Mouse (Mus musculus) embryonic facial prominence, embryonic 12.5 days (tissue): ENCODE results near the gene Ppp1r14d. TPM values are rescaled to one million over a fixed set of nuclear protein-coding genes. Genes with fewer than 3 reads are reported as not detected.

ENCODE experiments used
- ATAC-seq: fragments of 200-750 bp; cut with Nextera tagmentation; 2 replicates; pipeline ENCODE4 v1.8.0; 2017; ENCODE audit not compliant: insufficient number of reproducible peaks, insufficient read depth, low FRiP score, low TSS enrichment
- H3K27ac ChIP-seq: fragments of 300-500 bp; sonication (generic); 2 replicates; pipeline ENCODE4 v1.5.1; 2016; ENCODE audit warnings: mild to moderate bottlenecking
- H3K27me3 ChIP-seq: fragments of 300-500 bp; sonication (generic); 2 replicates; pipeline ENCODE4 v1.6.1; 2016; ENCODE audit warnings: mild to moderate bottlenecking, moderate library complexity
- H3K36me3 ChIP-seq: fragments of 300-500 bp; sonication (generic); 2 replicates; pipeline ENCODE4 v1.6.1; 2016; ENCODE audit warnings: mild to moderate bottlenecking
- H3K4me1 ChIP-seq: fragments of 300-500 bp; sonication (generic); 2 replicates; pipeline ENCODE4 v1.6.1; 2016
- H3K4me2 ChIP-seq: fragments of 300-500 bp; sonication (generic); replicated peaks from 2 replicates; pipeline ENCODE4 v1.6.1; 2016; ENCODE audit warnings: mild to moderate bottlenecking, moderate library complexity
- H3K4me3 ChIP-seq: fragments of 300-500 bp; sonication (generic); 2 replicates; pipeline ENCODE4 v1.5.1; 2016; ENCODE audit warnings: mild to moderate bottlenecking
- H3K9ac ChIP-seq: fragments of 300-500 bp; sonication (generic); 2 replicates; pipeline ENCODE4 v1.6.1; 2016; ENCODE audit warnings: mild to moderate bottlenecking, moderate library complexity
- H3K9me3 ChIP-seq: fragments of 300-500 bp; sonication (generic); 2 replicates; pipeline ENCODE4 v1.6.1; 2016; ENCODE audit warnings: mild to moderate bottlenecking, moderate library complexity
- WGBS: fragments of 180-500 bp; shearing (Covaris S2); methylation state at CpG from one replicate; pipeline ENCODE4 v1.1.7; 2016; 5-methylcytosine and 5-hydroxymethylcytosine counted together
- polyA plus RNA-seq: library from polyadenylated mRNA; unstranded; fragments of >200 nt; fragmentation: Nextera tagmentation; extraction: Ambion mirVana; gene quantifications from 2 replicates; pipeline ENCODE4 v1.2.1, GENCODE M21; 2016

The Ppp1r14d gene
- polyA plus RNA-seq, 1 experiment from 2014 or later: 0.28 TPM

DNA sequence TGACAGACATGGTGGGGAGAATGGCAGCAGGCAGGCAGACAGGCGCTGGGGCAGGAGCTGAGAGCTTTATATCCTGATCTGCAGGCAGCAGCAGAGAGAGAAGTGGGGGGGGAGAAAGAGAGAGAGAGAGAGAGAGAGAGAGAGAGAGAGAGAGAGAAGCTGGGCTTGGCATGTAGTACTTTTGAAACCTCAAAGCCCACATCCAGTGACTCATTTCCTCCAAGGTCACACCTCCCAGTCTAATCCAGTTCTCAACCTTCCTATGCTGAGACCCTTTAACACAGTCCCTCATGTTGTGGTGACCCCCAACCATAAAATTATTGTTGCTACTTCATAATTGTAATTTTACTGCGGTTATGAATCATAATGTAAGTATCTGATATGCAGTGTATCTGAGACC, 59.4 kb downstream of the Ppp1r14d start:
- no peak for ATAC-seq
- Histone ChIP-seq H3K4me2 (no peak overlapping the region), H3K27me3 (peaks cover 32% of the 10 kb centered on the region), H3K4me1 (peaks cover 29% of the 10 kb centered on the region), H3K4me3 (no peak overlapping the region), H3K27ac (no peak overlapping the region), H3K36me3 (0 out of 2 replicates have a peak, but pooled peaks cover 6% of the 10 kb centered on the region), H3K9me3 (no peaks in the 10 kb centered on the region), H3K9ac (no peak overlapping the region)
- 81% methylated on average over 2 of the region's 2 CpGs for WGBS

Other genes with a start within 250 kb of the Ppp1r14d start
- 22.6 and 23.3 TPM in 2 replicates for gene Ccdc32, start 200.5 kb downstream of the Ppp1r14d start, polyA plus RNA-seq
- gene Rpusd2, start 195.1 kb downstream of the Ppp1r14d start, polyA plus RNA-seq: 4.6 and 6.0 TPM in 2 replicates
- 54.3 and 55.0 TPM in 2 replicates for gene Knl1, start 182.8 kb downstream of the Ppp1r14d start, polyA plus RNA-seq
- gene Rad51, start 117.1 kb downstream of the Ppp1r14d start, polyA plus RNA-seq: 53.3 and 57.7 TPM in 2 replicates
- 41.9 and 42.3 TPM in 2 replicates for gene Rmdn3, start 72.9 kb downstream of the Ppp1r14d start, polyA plus RNA-seq
- gene Gchfr, start 62.1 kb downstream of the Ppp1r14d start, polyA plus RNA-seq: 4.7 and 5.2 TPM in 2 replicates
- gene Gm14137, start 55.4 kb downstream of the Ppp1r14d start, polyA plus RNA-seq: 0.70 and 1.1 TPM in 2 replicates
- 57.0 and 58.2 TPM in 2 replicates for gene Zfyve19, start 21.3 kb downstream of the Ppp1r14d start, polyA plus RNA-seq
- 26.5 and 27.5 TPM in 2 replicates for gene Dnajc17, start 21.1 kb downstream of the Ppp1r14d start, polyA plus RNA-seq
- gene Spint1, start 7.5 kb upstream of the Ppp1r14d start, polyA plus RNA-seq: 8.8 and 10.6 TPM in 2 replicates
- gene Rhov, start 41.4 kb upstream of the Ppp1r14d start, polyA plus RNA-seq: 5.7 and 6.9 TPM in 2 replicates
- 23.8 and 23.9 TPM in 2 replicates for gene Vps18, start 58.8 kb upstream of the Ppp1r14d start, polyA plus RNA-seq
- gene Dll4, start 95.9 kb upstream of the Ppp1r14d start, polyA plus RNA-seq: 5.1 and 5.7 TPM in 2 replicates
- gene Chac1, start 121.3 kb upstream of the Ppp1r14d start, polyA plus RNA-seq: 0.79 and 1.0 TPM in 2 replicates
- 4.7 and 4.9 TPM in 2 replicates for gene Ino80, start 247.8 kb upstream of the Ppp1r14d start, polyA plus RNA-seq